33 mouse cellular contexts compared by ENCODE assay signal in genomic region chr6:30183624-30184023, GRCm38 (mm10).
"Had no signal": no experiment of that assay in that cellular context is flagged by ENCODE, and none has a peak within 500 bp of the region (broad histone marks: within the 10 kb centered on the region; RNA-seq: fewer than 3 reads in every experiment).

No protein-coding gene starts in this region.

- H3K4me1 ChIP-seq: liver, embryonic 12.5 days; midbrain, embryonic 12.5 days; neural tube, embryonic 12.5 days had no signal

- H3K36me3 ChIP-seq: limb, embryonic 10.5 days; limb, embryonic 12.5 days; limb, embryonic 13.5 days; limb, embryonic 15.5 days; liver, embryonic 12.5 days; liver, embryonic 13.5 days; liver, embryonic 15.5 days; lung, embryonic 15.5 days; midbrain, embryonic 10.5 days; midbrain, embryonic 12.5 days; midbrain, embryonic 13.5 days; midbrain, embryonic 15.5 days; neural tube, embryonic 12.5 days; neural tube, embryonic 13.5 days had no signal

- H3K9ac ChIP-seq: limb, embryonic 12.5 days; limb, embryonic 13.5 days; limb, embryonic 15.5 days; liver, embryonic 12.5 days; liver, embryonic 13.5 days; liver, embryonic 14.5 days; liver, embryonic 15.5 days; liver, postnatal 0 days; lung, embryonic 14.5 days; lung, embryonic 15.5 days; midbrain, embryonic 12.5 days; midbrain, embryonic 13.5 days; midbrain, embryonic 15.5 days; neural tube, embryonic 12.5 days; neural tube, embryonic 13.5 days had no signal

- H3K27ac ChIP-seq: limb, embryonic 10.5 days; limb, embryonic 12.5 days; limb, embryonic 13.5 days; limb, embryonic 15.5 days; liver, embryonic 12.5 days; liver, embryonic 13.5 days; liver, embryonic 14.5 days; liver, embryonic 15.5 days; lung, embryonic 15.5 days; macrophage; midbrain, embryonic 10.5 days; midbrain, embryonic 12.5 days; midbrain, embryonic 13.5 days; midbrain, embryonic 15.5 days; neural tube, embryonic 12.5 days had no signal

- ATAC-seq: liver, embryonic 12.5 days; liver, postnatal 0 days; lung, postnatal 0 days; midbrain, embryonic 13.5 days; midbrain, embryonic 15.5 days; midbrain, embryonic 16.5 days had no signal

- DNase-seq: left cerebral cortex, postnatal 4 days; liver; liver, embryonic 13.5 days; liver, postnatal 0 days; lung, adult 18-20 months; lung, adult 2 months; lung, embryonic 14.5 days; lung, postnatal 10 days; lung, postnatal 14 days; lung, postnatal 36 days; lung, postnatal 4 days; midbrain, embryonic 14.5 days had no signal

- H3K4me2 ChIP-seq: limb, embryonic 12.5 days; limb, embryonic 13.5 days; limb, embryonic 15.5 days; liver, embryonic 11.5 days; liver, embryonic 12.5 days; liver, embryonic 13.5 days; liver, embryonic 15.5 days; lung, embryonic 14.5 days; lung, embryonic 15.5 days; midbrain, embryonic 11.5 days; midbrain, embryonic 12.5 days; midbrain, embryonic 13.5 days; midbrain, embryonic 15.5 days; neural tube, embryonic 12.5 days; neural tube, embryonic 13.5 days had no signal

- H3K9me3 ChIP-seq: limb, embryonic 10.5 days; limb, embryonic 15.5 days; liver, embryonic 13.5 days; liver, embryonic 15.5 days; lung, embryonic 15.5 days; midbrain, embryonic 12.5 days; midbrain, embryonic 13.5 days; midbrain, embryonic 15.5 days; neural tube, embryonic 12.5 days; neural tube, embryonic 13.5 days had no signal

- H3K4me3 ChIP-seq: limb, embryonic 10.5 days; limb, embryonic 12.5 days; limb, embryonic 13.5 days; limb, embryonic 15.5 days; liver, embryonic 12.5 days; liver, embryonic 13.5 days; liver, embryonic 15.5 days; lung, embryonic 15.5 days; megakaryocyte, embryonic 14.5 days; midbrain, embryonic 10.5 days; midbrain, embryonic 12.5 days; midbrain, embryonic 13.5 days; midbrain, embryonic 15.5 days; myocyte; neural tube, embryonic 12.5 days; neural tube, embryonic 13.5 days had no signal
